In genomic region chr2:59620601-59621000, GRCm38 (mm10) we compare ENCODE assay signal across 28 mouse cellular contexts. TPM values are rescaled to one million over a fixed set of nuclear protein-coding genes. Genes with fewer than 3 reads are reported as not detected.
A peak's percentile ranks its signal among the peaks of the same experiment; 100 is the strongest.
DNase-seq lines count a peak whose midpoint lies in the region; ATAC-seq and TF ChIP-seq lines count a peak whose summit lies in the region.
"Had no signal": no experiment of that assay in that cellular context is flagged by ENCODE, and none has a peak within 500 bp of the region (broad histone marks: within the 10 kb centered on the region; RNA-seq: fewer than 3 reads in every experiment).

No protein-coding gene starts in this region.

- H3K27me3 ChIP-seq in forebrain, embryonic 15.5 days, result no peaks in the 10 kb centered on the region
- H3K27me3 ChIP-seq in forebrain, embryonic 16.5 days (replicated peaks; ENCODE audit: control insufficient read depth, insufficient read depth, low read length), result no peaks in the 10 kb centered on the region
- no peaks in the 10 kb centered on the region for H3K27me3 ChIP-seq in thymus, adult 2 months (ENCODE audit: control insufficient read depth, insufficient read depth, low read length)
- H3K27me3 ChIP-seq: CH12.LX; forebrain, embryonic 13.5 days; heart, embryonic 12.5 days; heart, embryonic 15.5 days; Patski had no signal

- no peaks in the 10 kb centered on the region for H3K4me1 ChIP-seq in forebrain, embryonic 15.5 days
- no peaks in the 10 kb centered on the region for H3K4me1 ChIP-seq in forebrain, embryonic 16.5 days (replicated peaks; ENCODE audit: control insufficient read depth, insufficient read depth, low read length)
- peaks cover 16 to 17% of the 10 kb centered on the region in 2 experiments for H3K4me1 ChIP-seq in ES-E14 (ENCODE audit: control insufficient read depth in 2 of 2, insufficient read depth in 2 of 2, low read length in 2 of 2, poor library complexity in 1 of 2)
- H3K4me1 ChIP-seq in thymus, adult 2 months (replicated peaks; ENCODE audit: control insufficient read depth, insufficient read depth, low read length), result peaks cover 5% of the 10 kb centered on the region; the same call in 1 of the 2 replicates
- H3K4me1 ChIP-seq: forebrain, embryonic 13.5 days had no signal

- no peak overlapping the region for H3K9ac ChIP-seq in forebrain, embryonic 15.5 days (replicated peaks)
- no peak overlapping the region for H3K9ac ChIP-seq in forebrain, embryonic 16.5 days (replicated peaks; ENCODE audit: low read depth, low read length)
- H3K9ac ChIP-seq in ES-E14 (ENCODE audit: insufficient read depth, low read depth, low read length, poor library complexity, severe bottlenecking), result no peak overlapping the region
- H3K9ac ChIP-seq: forebrain, embryonic 13.5 days; heart, embryonic 12.5 days; heart, embryonic 15.5 days; hindbrain, embryonic 14.5 days had no signal

- H3K4me2 ChIP-seq in forebrain, embryonic 15.5 days (replicated peaks), result no peak overlapping the region
- no peak overlapping the region for H3K4me2 ChIP-seq in forebrain, embryonic 16.5 days (ENCODE audit: low read length)
- H3K4me2 ChIP-seq: forebrain, embryonic 13.5 days; heart, embryonic 12.5 days; heart, embryonic 15.5 days; hindbrain, embryonic 14.5 days had no signal

- no peak for TF ChIP-seq CTCF in thymus, adult 2 months (IDR thresholded peaks at IDR 0.05; ENCODE audit: borderline replicate concordance, control insufficient read depth, extremely low read depth, insufficient read depth, low read length, poor library complexity)
- no peak for TF ChIP-seq CTCF in layer of hippocampus, adult 2 months (conservative IDR thresholded peaks at IDR 0.05)

- no peak for TF ChIP-seq POLR2A in thymus, adult 2 months (IDR thresholded peaks at IDR 0.05; ENCODE audit: control insufficient read depth, extremely low read depth, insufficient read depth, low read length, poor library complexity)

- in situ Hi-C loops in ES-E14 (cut with MboI; ENCODE audit: low sequenced_read_pairs in 2 of 2, unreplicated experiment in 2 of 2), result no loop called here

- DNase-seq in 416B (ENCODE audit: low read depth), result peak; percentile 60
- no peak for DNase-seq in ES-E14 (ENCODE audit: low read depth, low spot score)
- DNase-seq in thymus, adult 2 months, result no peak
- DNase-seq in layer of hippocampus, adult 2 months (ENCODE audit: low spot score in 2 of 2), result no peak
- DNase-seq: adrenal gland, postnatal 10 days; adrenal gland, postnatal 36 days; B cell, adult 2 months; cerebellum, adult 18-20 months; cerebellum, adult 9-10 months; cerebellum, postnatal 14 days; gastrocnemius, postnatal 25 days; heart, adult 18-20 months; heart, postnatal 10 days; heart, postnatal 36 days had no signal

- 0 out of 2 replicates have a peak, but pooled peaks have one; percentile 35 for ATAC-seq in forebrain, embryonic 15.5 days (replicated peaks)
- no peak for ATAC-seq in forebrain, embryonic 16.5 days
- ATAC-seq in megakaryocyte progenitor cell, adult 5-6 weeks (replicated peaks; ENCODE audit: poor library complexity), result peak; percentile 34; the same call in 1 of the 2 replicates
- ATAC-seq: activated CD4-positive, CD25-positive, alpha-beta regulatory T cell, adult 4 months; forebrain, embryonic 13.5 days; hindbrain, postnatal 0 days; inflammation-experienced regulatory T-cells, adult 6 months; Patski had no signal

- no peak overlapping the region for H3K27ac ChIP-seq in forebrain, embryonic 15.5 days (replicated peaks)
- no peak overlapping the region for H3K27ac ChIP-seq in forebrain, embryonic 16.5 days (ENCODE audit: low read length)
- peak overlapping the region; percentile 57; the same call in 1 of the 2 replicates for H3K27ac ChIP-seq in ES-E14 (ENCODE audit: insufficient read depth, low read depth, low read length, poor library complexity, severe bottlenecking)
- H3K27ac ChIP-seq in thymus, adult 2 months (ENCODE audit: control insufficient read depth, insufficient read depth, low read length), result no peak overlapping the region
- no peak overlapping the region for H3K27ac ChIP-seq in layer of hippocampus, adult 2 months
- H3K27ac ChIP-seq: forebrain, embryonic 10.5 days; forebrain, embryonic 13.5 days; hindbrain, embryonic 14.5 days; hindbrain, postnatal 0 days had no signal

- H3K36me3 ChIP-seq in forebrain, embryonic 15.5 days, result no peaks in the 10 kb centered on the region
- no peaks in the 10 kb centered on the region for H3K36me3 ChIP-seq in forebrain, embryonic 16.5 days (ENCODE audit: control insufficient read depth, insufficient read depth)
- H3K36me3 ChIP-seq in ES-E14 (ENCODE audit: control insufficient read depth, insufficient read depth, low read length, poor library complexity, severe bottlenecking), result no peaks in the 10 kb centered on the region
- no peaks in the 10 kb centered on the region for H3K36me3 ChIP-seq in thymus, adult 2 months (ENCODE audit: control insufficient read depth, insufficient read depth, low read length)
- H3K36me3 ChIP-seq: G1E; heart, embryonic 15.5 days had no signal

- no peaks in the 10 kb centered on the region for H3K9me3 ChIP-seq in forebrain, embryonic 15.5 days
- no peaks in the 10 kb centered on the region for H3K9me3 ChIP-seq in forebrain, embryonic 16.5 days (ENCODE audit: control insufficient read depth, low read length)
- H3K9me3 ChIP-seq in ES-E14 (ENCODE audit: control insufficient read depth, insufficient read depth, low read depth, low read length), result no peaks in the 10 kb centered on the region
- H3K9me3 ChIP-seq: forebrain, embryonic 10.5 days; forebrain, embryonic 13.5 days; G1E; heart, embryonic 12.5 days; heart, embryonic 15.5 days had no signal

- 82% methylated on average over 5 of the region's 5 CpGs for WGBS in forebrain, embryonic 15.5 days
- 88% methylated on average over 5 of the region's 5 CpGs for WGBS in forebrain, embryonic 16.5 days
- WGBS in thymus, adult 2 months, result 90% methylated on average over 5 of the region's 5 CpGs

- H3K4me3 ChIP-seq in forebrain, embryonic 15.5 days, result no peak overlapping the region
- no peak overlapping the region for H3K4me3 ChIP-seq in forebrain, embryonic 16.5 days (replicated peaks; ENCODE audit: low read length)
- no peak overlapping the region for H3K4me3 ChIP-seq in ES-E14 (ENCODE audit: insufficient read depth in 1 of 2, low read depth in 1 of 2, low read length in 2 of 2, poor library complexity in 1 of 2, severe bottlenecking in 1 of 2)
- H3K4me3 ChIP-seq in thymus, adult 2 months (ENCODE audit: control insufficient read depth, insufficient read depth, low read length), result no peak overlapping the region
- H3K4me3 ChIP-seq in layer of hippocampus, adult 2 months, result no peak overlapping the region
- H3K4me3 ChIP-seq: forebrain, embryonic 10.5 days; forebrain, embryonic 13.5 days; heart, embryonic 12.5 days; heart, embryonic 15.5 days had no signal

TF ChIP-seq in ES-E14, 5 proteins besides CTCF, POLR2A, EP300 and RAD21:
- TF ChIP-seq ZNF384 (IDR thresholded peaks at IDR 0.05; ENCODE audit: low read depth, low read length) (no peak), CHD2 (IDR thresholded peaks at IDR 0.05; ENCODE audit: low read depth, low read length) (no peak), HCFC1 (IDR thresholded peaks at IDR 0.05; ENCODE audit: borderline replicate concordance, insufficient read depth, low read length) (no peak), MAFK (IDR thresholded peaks at IDR 0.05; ENCODE audit: insufficient read depth, low read depth, low read length) (no peak), ZC3H11A (IDR thresholded peaks at IDR 0.05; ENCODE audit: borderline replicate concordance, low read depth, low read length) (no peak)

RNA-seq across cellular contexts. Expression of gene Tanc1, which starts 8.8 kb away (rescaled TPM):
- polyA plus RNA-seq in forebrain, embryonic 15.5 days (2015; fragmentation: Nextera tagmentation; extraction: Ambion mirVana), result 9.1 and 10.7 TPM in 2 replicates
- polyA plus RNA-seq in forebrain, embryonic 16.5 days (2015; fragmentation: Nextera tagmentation; extraction: Ambion mirVana), result 8.7 and 10.7 TPM in 2 replicates
- 28.2 and 39.5 TPM in 2 replicates for total RNA-seq in ES-E14 (2012; rRNA removed)
- total RNA-seq in megakaryocyte progenitor cell, adult 5-6 weeks (2015), result 5.4 and 7.4 TPM in 2 replicates
- total RNA-seq in megakaryocyte progenitor cell, adult 5-6 weeks (2017), result 5.1 and 6.1 TPM in 2 replicates
- 7.3 and 8.1 TPM in 2 replicates for polyA plus RNA-seq in thymus, adult 2 months (2012; rRNA removed)
- 100 to 1,000 TPM; 118 to 124 TPM for total RNA-seq in layer of hippocampus, adult 2 months (2021)
